Mouse (Mus musculus): ENCODE results near the gene Gm7029. TPM values are rescaled to one million over a fixed set of nuclear protein-coding genes. Genes with fewer than 3 reads are reported as not detected.

Gene Gm7029
- total RNA-seq, 2 experiments from 2014 or later: not detected

GRCm38 (mm10) chr17:33911052-33911812 lies 37.6 kb downstream of the Gm7029 start:
- ATAC-seq (replicated peaks; ENCODE audit: poor library complexity, severe bottlenecking): no peak

GRCm38 (mm10) chr17:33911813-33912414 lies 38.3 kb downstream of the Gm7029 start:
- no peak for ATAC-seq (replicated peaks; ENCODE audit: poor library complexity, severe bottlenecking)

GRCm38 (mm10) chr17:33913264-33913663 lies 39.6 kb downstream of the Gm7029 start:
- ATAC-seq (replicated peaks; ENCODE audit: poor library complexity, severe bottlenecking): no peak

GRCm38 (mm10) chr17:33913905-33914304 lies 40.3 kb downstream of the Gm7029 start:
- no peak for ATAC-seq (replicated peaks; ENCODE audit: poor library complexity, severe bottlenecking)

- no peak for ATAC-seq (replicated peaks; ENCODE audit: poor library complexity, severe bottlenecking)
Observed at GRCm38 (mm10) chr17:33914969-33915391, 41.3 kb downstream of the Gm7029 start.

- ATAC-seq (replicated peaks; ENCODE audit: poor library complexity, severe bottlenecking): peak; percentile 69
Observed at GRCm38 (mm10) chr17:33915671-33916250, 42.1 kb downstream of the Gm7029 start, which contains the start of the genes Tapbp and Zbtb22. TSS of gene Tapbp (plus strand) at chr17:33915899. TSS of gene Zbtb22 (plus strand) at chr17:33915904.

- 0 out of 2 replicates have a peak, but pooled peaks have one; percentile 11 for ATAC-seq (replicated peaks; ENCODE audit: poor library complexity, severe bottlenecking)
Observed at GRCm38 (mm10) chr17:33916294-33916693, 42.7 kb downstream of the Gm7029 start.

- no peak for ATAC-seq (replicated peaks; ENCODE audit: poor library complexity, severe bottlenecking)
Observed at GRCm38 (mm10) chr17:33916847-33917655, 43.4 kb downstream of the Gm7029 start.

GRCm38 (mm10) chr17:33917656-33918292 lies 44.1 kb downstream of the Gm7029 start:
- no peak for ATAC-seq (replicated peaks; ENCODE audit: poor library complexity, severe bottlenecking)

GRCm38 (mm10) chr17:33918293-33919203 lies 44.9 kb downstream of the Gm7029 start:
- ATAC-seq (replicated peaks; ENCODE audit: poor library complexity, severe bottlenecking): no peak

GRCm38 (mm10) chr17:33919351-33920281 lies 46.0 kb downstream of the Gm7029 start:
- peak; percentile 63 for ATAC-seq (replicated peaks; ENCODE audit: poor library complexity, severe bottlenecking)

- ATAC-seq (replicated peaks; ENCODE audit: poor library complexity, severe bottlenecking): peak; percentile 33
Observed at GRCm38 (mm10) chr17:33920282-33921097, 46.9 kb downstream of the Gm7029 start.

GRCm38 (mm10) chr17:33921361-33921760 lies 47.7 kb downstream of the Gm7029 start:
- no peak for ATAC-seq (replicated peaks; ENCODE audit: poor library complexity, severe bottlenecking)

All from granulocyte monocyte progenitor cell, adult 5-6 weeks (primary cell).